Mouse (Mus musculus): ENCODE results near the gene Adra2a. TPM values are rescaled to one million over a fixed set of nuclear protein-coding genes. Genes with fewer than 3 reads are reported as not detected.

The Adra2a gene
- total RNA-seq, 2 experiments from 2014 or later, result 0.94 to 1.3 TPM

GRCm38 (mm10) chr19:54076362-54077349 lies 32.7 kb downstream of the Adra2a start:
- no peak for DNase-seq

GRCm38 (mm10) chr19:54081303-54081702 lies 37.4 kb downstream of the Adra2a start:
- no peak for DNase-seq

GRCm38 (mm10) chr19:54081716-54082165 lies 37.8 kb downstream of the Adra2a start:
- DNase-seq, result no peak

GRCm38 (mm10) chr19:54087319-54087718 lies 43.4 kb downstream of the Adra2a start:
- no peak for DNase-seq

GRCm38 (mm10) chr19:54093599-54093998 lies 49.6 kb downstream of the Adra2a start:
- no peak for DNase-seq

- DNase-seq, result no peak
Measured at GRCm38 (mm10) chr19:54095716-54096115, 51.8 kb downstream of the Adra2a start.

- DNase-seq, result no peak
Measured at GRCm38 (mm10) chr19:54098367-54098766, 54.4 kb downstream of the Adra2a start.

Other genes starting within 250 kb of the Adra2a start
- 10 to 100 TPM; 27.6 to 32.3 TPM for gene Pdcd4, start 151.9 kb upstream of the Adra2a start, total RNA-seq (2021)
- gene Shoc2, start 99.8 kb upstream of the Adra2a start, total RNA-seq (2021), result 10 to 100 TPM; 25.2 to 29.8 TPM
- gene Bbip1, start 99.5 kb upstream of the Adra2a start, total RNA-seq (2021), result 10 to 100 TPM; 41.6 to 45.5 TPM